Mouse (Mus musculus) Patski (cell line): ENCODE results near the gene Pde7b. TPM values are rescaled to one million over a fixed set of nuclear protein-coding genes. Genes with fewer than 3 reads are reported as not detected.

ENCODE experiments used
- ATAC-seq: fragments of 100-300 bp; one replicate; pipeline ENCODE4 v1.8.0; 2021
- CTCF ChIA-PET: fragments of 350-600 bp; sonication (Branson Sonifier 250); formaldehyde crosslinking; loops from one replicate; lab custom pipeline; 2022; ENCODE audit warnings: inconsistent platforms; lab: Charles Lee
- POLR2A ChIA-PET: fragments of 350-600 bp; sonication (Branson Sonifier 250); formaldehyde crosslinking; loops from one replicate; lab custom pipeline; 2022; ENCODE audit warnings: antibody characterized with exemption, inconsistent platforms; lab: Charles Lee
- DNase-seq: peaks from one replicate; pipeline ENCODE4 v3.0.0-alpha.2; 2011; ENCODE audit warnings: low read depth, low spot score
- H3K27me3 ChIP-seq: fragments of 371-371 bp; one replicate; pipeline ENCODE4 v1.5.1; 2021
- CTCF ChIP-seq: fragments of 100-300 bp; IDR thresholded peaks from one replicate; pipeline ENCODE4 v1.5.1; 2021
- in situ Hi-C: fragments of 300-500 bp; cut with MboI; formaldehyde crosslinking; loops from 3 replicates; pipeline ENCODE4 v1.11.1; 2018; ENCODE audit warnings: low pct_unique_long_range_greater_than_20kb, mixed read lengths
- polyA plus RNA-seq: library from polyadenylated mRNA; unstranded; gene quantifications from one replicate; pipeline ENCODE4 v1.2.3, GENCODE M21; 2021

The Pde7b gene
- polyA plus RNA-seq, 1 experiment from 2014 or later = 0.15 TPM

GRCm38 (mm10) chr10:20493826-20494455, 230.9 kb downstream of the Pde7b start:
- ChIA-PET POLR2A (no interaction called here), CTCF (no interaction called here)
- TF ChIP-seq CTCF = no peak
- DNase-seq = no peak
- peaks cover 17% of the 10 kb centered on the region for H3K27me3 ChIP-seq
- in situ Hi-C loops = no loop called here
- no peak for ATAC-seq

- CTCF ChIA-PET = interaction anchor here (0.9 kb wide), 1 partner anchor 59 kb away, joined by 3 read pairs; no protein-coding TSS in a partner anchor
- no peak for ATAC-seq
- H3K27me3 ChIP-seq = peaks cover 12% of the 10 kb centered on the region
- POLR2A ChIA-PET = no interaction called here
- in situ Hi-C loops = no loop called here
- no peak for DNase-seq
- no peak for TF ChIP-seq CTCF
These were observed 232.5 kb downstream of the Pde7b start for GRCm38 (mm10) chr10:20492216-20492964.

- no peak for DNase-seq
- ChIA-PET CTCF (interaction anchor here (1.2 kb wide), 1 partner anchor 25 kb away, joined by 3 read pairs; no protein-coding TSS in a partner anchor), POLR2A (no interaction called here)
- ATAC-seq = no peak
- peaks cover 12% of the 10 kb centered on the region for H3K27me3 ChIP-seq
- in situ Hi-C loops = no loop called here
- TF ChIP-seq CTCF = no peak
These were observed 234.1 kb downstream of the Pde7b start for GRCm38 (mm10) chr10:20490775-20491174.

- POLR2A ChIA-PET = no interaction called here
- no peak for ATAC-seq
- CTCF ChIA-PET = interaction anchor here (1.2 kb wide), 1 partner anchor 26 kb away, joined by 3 read pairs; no protein-coding TSS in a partner anchor
- no peak for DNase-seq
- in situ Hi-C loops = no loop called here
- no peak for TF ChIP-seq CTCF
- peaks cover 12% of the 10 kb centered on the region for H3K27me3 ChIP-seq
These were observed 234.6 kb downstream of the Pde7b start for GRCm38 (mm10) chr10:20490281-20490680.

- ATAC-seq (no peak), DNase-seq (no peak)
- TF ChIP-seq CTCF = no peak
- POLR2A ChIA-PET = interaction anchor here (0.9 kb wide), 1 partner anchor 14 kb away, joined by 3 read pairs; no protein-coding TSS in a partner anchor
- in situ Hi-C loops = no loop called here
- no peaks in the 10 kb centered on the region for H3K27me3 ChIP-seq
- CTCF ChIA-PET = no interaction called here
These were observed 238.2 kb downstream of the Pde7b start for GRCm38 (mm10) chr10:20486461-20487253.

GRCm38 (mm10) chr10:20485816-20486215, 239.1 kb downstream of the Pde7b start:
- DNase-seq = no peak
- ChIA-PET POLR2A (interaction anchor here (0.9 kb wide), 1 partner anchor 15 kb away, joined by 3 read pairs; no protein-coding TSS in a partner anchor), CTCF (no interaction called here)
- in situ Hi-C loops = no loop called here
- no peak for ATAC-seq
- no peak for TF ChIP-seq CTCF
- no peaks in the 10 kb centered on the region for H3K27me3 ChIP-seq

- POLR2A ChIA-PET = no interaction called here
- in situ Hi-C loops = no loop called here
- CTCF ChIA-PET = no interaction called here
- peaks cover 3% of the 10 kb centered on the region for H3K27me3 ChIP-seq
- no peak for TF ChIP-seq CTCF
- no peak for ATAC-seq
- DNase-seq = no peak
These were observed 245.4 kb downstream of the Pde7b start for GRCm38 (mm10) chr10:20479481-20479880.

GRCm38 (mm10) chr10:20478456-20478855, 246.4 kb downstream of the Pde7b start:
- ATAC-seq (no peak), DNase-seq (no peak)
- ChIA-PET CTCF (no interaction called here), POLR2A (no interaction called here)
- TF ChIP-seq CTCF = no peak
- H3K27me3 ChIP-seq = peaks cover 3% of the 10 kb centered on the region
- in situ Hi-C loops = no loop called here

GRCm38 (mm10) chr10:20474831-20475230, 250.0 kb downstream of the Pde7b start:
- POLR2A ChIA-PET = no interaction called here
- H3K27me3 ChIP-seq = peaks cover 8% of the 10 kb centered on the region
- CTCF ChIA-PET = no interaction called here
- no peak for DNase-seq
- no peak for TF ChIP-seq CTCF
- ATAC-seq = no peak
- in situ Hi-C loops = no loop called here

GRCm38 (mm10) chr10:20474036-20474435, 250.8 kb downstream of the Pde7b start:
- peaks cover 8% of the 10 kb centered on the region for H3K27me3 ChIP-seq
- no peak for TF ChIP-seq CTCF
- ChIA-PET POLR2A (no interaction called here), CTCF (no interaction called here)
- ATAC-seq (no peak), DNase-seq (no peak)
- in situ Hi-C loops = no loop called here
